Mouse (Mus musculus) heart, postnatal 0 days (tissue): ENCODE measurements around the gene Rgs12. TPM values are rescaled to one million over a fixed set of nuclear protein-coding genes. Genes with fewer than 3 reads are reported as not detected.

ENCODE experiments used
- ATAC-seq: fragments of 200-750 bp; cut with Nextera tagmentation; 2 replicates; pipeline ENCODE4 v1.8.0; 2017; ENCODE audit warnings: low read depth, moderate number of reproducible peaks, moderate library complexity; ENCODE audit not compliant: insufficient read depth
- DNase-seq: peaks from one replicate; pipeline ENCODE4 v3.0.0-alpha.2; 2016; ENCODE audit warnings: low spot score
- H3K27ac ChIP-seq: fragments of 300-500 bp; sonication (generic); 2 replicates; pipeline ENCODE4 v1.5.1; 2014; ENCODE audit warnings: low read depth, mild to moderate bottlenecking
- H3K27me3 ChIP-seq: fragments of 300-500 bp; sonication (generic); 2 replicates; pipeline ENCODE4 v1.6.1; 2014; ENCODE audit warnings: low read length, mixed read lengths; ENCODE audit not compliant: control insufficient read depth, insufficient read depth
- H3K36me3 ChIP-seq: fragments of 300-500 bp; sonication (generic); replicated peaks from 2 replicates; pipeline ENCODE4 v1.6.1; 2014; ENCODE audit warnings: low read length, mixed read lengths; ENCODE audit not compliant: control insufficient read depth, insufficient read depth
- H3K4me1 ChIP-seq: fragments of 300-500 bp; sonication (generic); 2 replicates; pipeline ENCODE4 v1.6.1; 2014; ENCODE audit warnings: antibody characterized with exemption; ENCODE audit not compliant: control insufficient read depth, insufficient read depth
- H3K4me2 ChIP-seq: fragments of 300-500 bp; sonication (generic); 2 replicates; pipeline ENCODE4 v1.6.1; 2014; ENCODE audit warnings: low read depth, mild to moderate bottlenecking, low read length, moderate library complexity
- H3K4me3 ChIP-seq: fragments of 300-500 bp; sonication (generic); 2 replicates; pipeline ENCODE4 v1.5.1; 2014; ENCODE audit warnings: low read depth, low read length
- H3K9ac ChIP-seq: fragments of 300-500 bp; sonication (generic); replicated peaks from 2 replicates; pipeline ENCODE4 v1.6.1; 2014; ENCODE audit warnings: low read depth, low read length, mixed read lengths
- H3K9me3 ChIP-seq: fragments of 300-500 bp; sonication (generic); replicated peaks from 2 replicates; pipeline ENCODE4 v1.6.1; 2016; ENCODE audit warnings: low read length; ENCODE audit not compliant: control insufficient read depth
- CTCF ChIP-seq: IDR thresholded peaks from 2 replicates; pipeline ENCODE4 v1.5.1; 2016; ENCODE audit warnings: antibody characterized with exemption, control low read depth, low read depth
- EP300 ChIP-seq: IDR thresholded peaks from 2 replicates; pipeline ENCODE4 v1.6.1; 2016; ENCODE audit warnings: antibody characterized with exemption, low read depth
- WGBS: fragments of 180-500 bp; shearing (Covaris S2); extraction: QIAGEN DNeasy Blood & Tissue Kit; methylation state at CpG from one replicate; pipeline ENCODE4 v1.1.7; 2014; 5-methylcytosine and 5-hydroxymethylcytosine counted together
- polyA plus RNA-seq: library from polyadenylated mRNA; unstranded; fragments of >200 nt; fragmentation: Nextera tagmentation; extraction: Ambion mirVana; gene quantifications from 2 replicates; pipeline ENCODE4 v1.2.1, GENCODE M21; 2015
- total RNA-seq: library from RNA; depleted of rRNA; stranded (reverse); fragments of >200 nt; gene quantifications from 2 replicates; pipeline ENCODE4 v1.2.3, GENCODE M21; 2014; ENCODE audit warnings: low replicate concordance

The Rgs12 gene
- total and polyA plus RNA-seq, 2 experiments from 2014 or later: 29.2 to 77.3 TPM

GRCm38 (mm10) chr5:35035795-35036194 is 86.5 kb downstream of the Rgs12 start:
- ATAC-seq (peak; percentile 75), DNase-seq (peak; percentile 67)
- H3K36me3 ChIP-seq: peaks cover 26% of the 10 kb centered on the region
- H3K9ac ChIP-seq: no peak overlapping the region
- no peak overlapping the region for H3K4me3 ChIP-seq
- no peaks in the 10 kb centered on the region for H3K27me3 ChIP-seq
- 0 out of 2 replicates have a peak, but pooled peaks have one; percentile 82 for TF ChIP-seq EP300
- TF ChIP-seq CTCF: no peak
- 34% methylated on average over 4 of the region's 4 CpGs for WGBS
- no peaks in the 10 kb centered on the region for H3K9me3 ChIP-seq
- no peak overlapping the region for H3K4me2 ChIP-seq
- peak overlapping the region; percentile 88 for H3K27ac ChIP-seq
- peaks cover 13% of the 10 kb centered on the region; the same call in 1 of the 2 replicates for H3K4me1 ChIP-seq

DNA sequence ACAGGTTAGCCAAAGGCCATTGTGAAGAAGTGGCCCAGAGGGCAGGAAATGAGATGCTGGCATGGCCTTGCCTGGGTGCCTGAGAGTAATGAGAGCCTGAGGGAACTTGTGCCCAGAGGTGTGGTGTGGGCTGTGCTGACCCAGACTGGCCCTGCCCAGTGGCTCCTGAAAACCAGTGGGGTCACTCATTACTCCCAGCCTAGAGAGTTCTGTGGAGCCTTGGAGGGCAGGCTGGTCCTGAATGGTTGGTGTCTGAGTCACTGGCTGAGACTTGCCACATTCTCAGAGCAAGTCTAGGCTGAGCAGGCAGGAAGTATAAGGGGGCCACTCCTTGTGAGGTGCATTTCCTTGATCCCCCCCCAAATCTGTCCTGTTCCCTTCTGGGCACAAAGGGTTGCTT is 88.2 kb downstream of the Rgs12 start:
- DNase-seq (no peak), ATAC-seq (no peak)
- Histone ChIP-seq H3K9ac (no peak overlapping the region), H3K27me3 (no peaks in the 10 kb centered on the region), H3K9me3 (no peaks in the 10 kb centered on the region), H3K27ac (peak overlapping the region; percentile 30; the same call in 1 of the 2 replicates), H3K36me3 (peaks cover 9% of the 10 kb centered on the region), H3K4me3 (no peak overlapping the region), H3K4me2 (no peak overlapping the region), H3K4me1 (peaks cover 15% of the 10 kb centered on the region; the same call in 1 of the 2 replicates)
- TF ChIP-seq EP300: no peak
- TF ChIP-seq CTCF: no peak

DNA sequence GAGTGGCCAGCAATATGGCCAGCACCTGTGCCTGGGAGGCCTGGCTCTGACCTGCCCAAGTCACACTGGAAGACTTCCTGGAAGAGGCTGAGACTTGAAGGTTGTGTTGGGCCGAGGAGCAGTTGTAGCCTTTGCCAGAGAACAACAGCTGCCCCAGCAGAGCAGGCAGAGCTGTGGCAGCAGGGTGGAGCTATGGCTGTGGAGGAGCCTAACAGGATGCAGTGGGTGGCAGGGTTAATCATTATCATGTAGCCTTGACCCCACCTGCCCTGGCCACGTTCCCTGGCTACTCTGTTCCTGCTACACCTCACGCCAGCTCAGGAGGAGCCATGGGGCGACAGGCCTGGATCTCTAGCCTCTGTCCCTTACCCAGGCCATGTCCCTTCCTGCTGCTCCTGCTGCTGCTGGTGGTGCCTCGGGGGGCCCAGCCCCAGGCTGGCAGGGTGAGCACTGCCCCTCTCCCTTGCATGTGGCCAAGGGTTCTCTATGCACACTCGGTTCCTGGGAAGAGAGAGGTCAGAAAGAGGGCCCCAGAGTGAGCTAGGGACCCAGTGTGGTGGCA is 92.1 kb downstream of the Rgs12 start, which contains the start of gene Hgfac:
Gene Hgfac (plus strand): TSS at position 242 of the 562 bp plus-strand sequence.
- ATAC-seq (no peak), DNase-seq (no peak)
- TF ChIP-seq EP300: no peak
- no peak for TF ChIP-seq CTCF
- Histone ChIP-seq H3K4me1 (peaks cover 8% of the 10 kb centered on the region; the same call in 1 of the 2 replicates), H3K4me2 (no peak within 1 kb of the TSS), H3K9ac (no peak within 1 kb of the TSS), H3K9me3 (no peaks in the 10 kb centered on the region), H3K4me3 (no peak within 1 kb of the TSS), H3K27ac (no peak within 1 kb of the TSS), H3K27me3 (no peaks in the 10 kb centered on the region), H3K36me3 (no peaks in the 10 kb centered on the region)
- WGBS: 49% methylated on average over 6 of the region's 6 CpGs

DNA sequence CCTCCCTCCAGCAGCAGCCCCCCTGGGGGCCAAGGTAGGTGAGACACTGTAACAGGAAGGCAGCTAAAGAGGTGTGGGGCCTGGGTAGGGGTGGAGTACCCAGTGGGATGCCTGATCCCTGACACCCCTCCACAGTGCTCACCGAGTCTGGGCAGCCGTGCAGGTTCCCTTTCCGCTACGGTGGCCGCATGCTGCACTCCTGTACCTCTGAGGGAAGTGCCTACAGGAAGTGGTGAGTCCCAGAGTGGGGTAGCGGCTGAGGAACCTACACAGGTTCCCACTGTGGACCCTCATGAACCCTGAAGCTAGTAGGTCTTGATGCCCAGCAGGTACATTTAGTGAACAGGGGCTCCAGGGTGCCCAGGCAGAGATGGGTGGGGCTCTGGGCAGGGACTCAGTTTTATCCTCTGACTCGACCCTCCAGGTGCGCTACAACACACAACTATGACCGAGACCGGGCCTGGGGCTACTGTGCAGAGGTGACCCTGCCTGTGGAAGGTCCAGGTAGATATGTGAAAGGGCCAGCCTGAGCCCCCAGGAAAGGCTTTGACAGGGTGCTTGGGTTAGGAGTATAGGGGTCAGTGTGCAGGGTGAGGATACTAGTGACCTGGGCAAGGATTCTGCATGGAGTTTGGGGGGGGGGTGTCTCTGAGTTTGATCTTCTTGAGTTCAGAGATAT is 93.3 kb downstream of the Rgs12 start:
- peak; percentile 9; the same call in 1 of the 2 replicates for ATAC-seq
- 46% methylated on average over 10 of the region's 10 CpGs for WGBS
- no peak overlapping the region for H3K27ac ChIP-seq
- 0 out of 2 replicates have a peak, but pooled peaks cover 4% of the 10 kb centered on the region for H3K4me1 ChIP-seq
- H3K9me3 ChIP-seq: no peaks in the 10 kb centered on the region
- DNase-seq: no peak
- H3K4me2 ChIP-seq: no peak overlapping the region
- H3K27me3 ChIP-seq: no peaks in the 10 kb centered on the region
- no peak overlapping the region for H3K4me3 ChIP-seq
- TF ChIP-seq CTCF: no peak
- TF ChIP-seq EP300: no peak
- no peaks in the 10 kb centered on the region for H3K36me3 ChIP-seq
- no peak overlapping the region for H3K9ac ChIP-seq

DNA sequence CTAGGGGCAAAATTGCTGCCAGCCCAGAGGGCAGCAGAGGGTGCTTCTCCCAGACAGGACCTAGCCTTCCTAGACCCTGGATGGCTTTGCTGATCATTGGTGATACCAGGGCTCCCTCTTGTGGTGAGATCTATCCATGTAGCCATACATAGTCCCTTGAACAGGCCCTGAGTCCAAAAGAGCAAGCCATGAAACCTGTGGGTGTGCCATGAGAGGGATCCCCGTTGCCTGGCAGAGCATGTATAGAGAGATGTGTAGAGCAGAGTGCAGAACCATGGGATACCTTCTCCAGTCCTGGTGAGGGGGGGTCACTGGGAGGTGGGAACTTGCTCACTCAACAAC is 93.8 kb downstream of the Rgs12 start:
- WGBS: 7% methylated on average over 1 of the region's 1 CpGs

More for the DNA sequence above, 93.8 kb downstream of the Rgs12 start:
- Histone ChIP-seq H3K36me3 (no peaks in the 10 kb centered on the region), H3K9ac (no peak overlapping the region), H3K4me2 (no peak overlapping the region), H3K27me3 (no peaks in the 10 kb centered on the region), H3K9me3 (no peaks in the 10 kb centered on the region), H3K4me3 (no peak overlapping the region), H3K4me1 (0 out of 2 replicates have a peak, but pooled peaks cover 3% of the 10 kb centered on the region), H3K27ac (no peak overlapping the region)
- ATAC-seq (peak; percentile 77), DNase-seq (peak; percentile 85)
- TF ChIP-seq CTCF (peak; percentile 93), EP300 (no peak)
